15 mouse cellular contexts compared by ENCODE assay signal in genomic region chr10:25984056-25984455, GRCm38 (mm10).
"Had no signal": no experiment of that assay in that cellular context is flagged by ENCODE, and none has a peak within 500 bp of the region (broad histone marks: within the 10 kb centered on the region; RNA-seq: fewer than 3 reads in every experiment).

No protein-coding gene starts in this region.

- H3K27ac ChIP-seq: neural tube, embryonic 13.5 days; neural tube, embryonic 15.5 days; stomach, embryonic 15.5 days; stomach, postnatal 0 days had no signal

- DNase-seq: right cerebral cortex, adult 18-20 months; right cerebral cortex, postnatal 14 days; right cerebral cortex, postnatal 25 days; right cerebral cortex, postnatal 4 days; spleen, adult 18-20 months; thymus, adult 18-20 months; thymus, adult 2 months; thymus, postnatal 14 days; thymus, postnatal 25 days; thymus, postnatal 36 days; thymus, postnatal 4 days had no signal

- H3K4me3 ChIP-seq: neural tube, embryonic 13.5 days; neural tube, embryonic 15.5 days; stomach, embryonic 15.5 days had no signal
